Mouse (Mus musculus) liver, postnatal 0 days (tissue): Measurements from ENCODE around the gene Sema3f.

Experiments
- CTCF ChIP-seq: sonication (generic); IDR thresholded peaks from 2 replicates; pipeline ENCODE4 v1.5.1; 2016; ENCODE audit warnings: antibody characterized with exemption, low read depth
- EP300 ChIP-seq: IDR thresholded peaks from 2 replicates; pipeline ENCODE4 v1.6.1; 2016; ENCODE audit warnings: antibody characterized with exemption, low read depth, mild to moderate bottlenecking

GRCm38 (mm10) chr9:107696845-107697610 is 13.2 kb downstream of the Sema3f start:
- TF ChIP-seq CTCF (no peak), EP300 (no peak)
